Mouse (Mus musculus) G1E (cell line): ENCODE data around the gene Pak6.

Experiments
- CTCF ChIP-seq: IDR thresholded peaks from 2 replicates; pipeline ENCODE4 v1.5.1; 2012; ENCODE audit warnings: low read depth, low read length, inconsistent platforms, mixed read lengths
- GATA1 ChIP-seq: IDR thresholded peaks from 2 replicates; pipeline ENCODE4 v1.6.1; 2012; ENCODE audit warnings: borderline replicate concordance, low read length, inconsistent platforms, mixed read lengths
- GATA2 ChIP-seq: IDR thresholded peaks from 2 replicates; pipeline ENCODE4 v1.6.1; 2012; ENCODE audit warnings: low read depth, low read length, inconsistent platforms, borderline replicate concordance
- TAL1 ChIP-seq: conservative IDR thresholded peaks from 2 replicates; pipeline ENCODE4 v1.6.1; 2012; ENCODE audit warnings: low read depth, low read length, inconsistent platforms, mixed read lengths

GRCm38 (mm10) chr2:118671728-118672127 lies 8.6 kb downstream of the Pak6 start:
- TF ChIP-seq GATA1 (no peak), CTCF (no peak), TAL1 (no peak), GATA2 (no peak)
